Mouse (Mus musculus) stomach, postnatal 0 days (tissue): ENCODE measurements around the gene Cfap43.

ENCODE experiments used
- CTCF ChIP-seq: IDR thresholded peaks from 2 replicates; pipeline ENCODE4 v1.5.1; 2016; ENCODE audit warnings: antibody characterized with exemption, low read depth, mild to moderate bottlenecking, moderate library complexity
- EP300 ChIP-seq: optimal IDR thresholded peaks from 2 replicates; pipeline ENCODE3; 2016; ENCODE audit warnings: antibody characterized with exemption

GRCm38 (mm10) chr19:47888037-47888436, 31.1 kb downstream of the Cfap43 start:
- TF ChIP-seq CTCF = no peak
- TF ChIP-seq EP300 = no peak
